Mouse (Mus musculus): ENCODE results near the gene Dis3l.
"Not testable (repeated sequence)": the region's sequence is repeated elsewhere in the genome, so short reads cannot be mapped to it uniquely, and the experiment has no call there.

Gene Dis3l

GRCm38 (mm10) chr9:64316986-64317385 is 24.1 kb downstream of the Dis3l start:
- DNase-seq (ENCODE audit: low read depth) = no peak

- no peak for DNase-seq (ENCODE audit: low read depth)
These were observed 26.4 kb downstream of the Dis3l start for GRCm38 (mm10) chr9:64314696-64315095.

- DNase-seq (ENCODE audit: low read depth) = peak; percentile 28
These were observed 29.0 kb downstream of the Dis3l start for GRCm38 (mm10) chr9:64312128-64312527.

- peak; percentile 13 for DNase-seq (ENCODE audit: low read depth)
These were observed 29.9 kb downstream of the Dis3l start for GRCm38 (mm10) chr9:64310996-64311785.

- peak; percentile 82 for DNase-seq (ENCODE audit: low read depth)
These were observed 34.4 kb downstream of the Dis3l start for GRCm38 (mm10) chr9:64306476-64307312.

- not testable (repeated sequence) for DNase-seq (ENCODE audit: low read depth)
These were observed 38.0 kb downstream of the Dis3l start for GRCm38 (mm10) chr9:64303086-64303485.

GRCm38 (mm10) chr9:64282404-64282987 is 58.6 kb downstream of the Dis3l start:
- DNase-seq (ENCODE audit: low read depth) = peak; percentile 84

- DNase-seq (ENCODE audit: low read depth) = no peak
These were observed 59.3 kb downstream of the Dis3l start for GRCm38 (mm10) chr9:64281781-64282178.

GRCm38 (mm10) chr9:64281105-64281780 is 59.8 kb downstream of the Dis3l start, which contains the start of gene Tipin:
Tipin (plus strand) TSS chr9:64281581.
- DNase-seq (ENCODE audit: low read depth) = peak; percentile 95

GRCm38 (mm10) chr9:64278665-64279310 is 62.3 kb downstream of the Dis3l start:
- DNase-seq (ENCODE audit: low read depth) = peak; percentile 70

GRCm38 (mm10) chr9:64277706-64278105 is 63.4 kb downstream of the Dis3l start:
- peak; percentile 89 for DNase-seq (ENCODE audit: low read depth)

GRCm38 (mm10) chr9:64274919-64275318 is 66.2 kb downstream of the Dis3l start:
- DNase-seq (ENCODE audit: low read depth) = peak; percentile 59

GRCm38 (mm10) chr9:64274291-64274690 is 66.8 kb downstream of the Dis3l start:
- no peak for DNase-seq (ENCODE audit: low read depth)

GRCm38 (mm10) chr9:64273757-64274156 is 67.3 kb downstream of the Dis3l start:
- DNase-seq (ENCODE audit: low read depth) = no peak

- DNase-seq (ENCODE audit: low read depth) = peak; percentile 82
These were observed 68.5 kb downstream of the Dis3l start for GRCm38 (mm10) chr9:64272611-64273010.

GRCm38 (mm10) chr9:64271249-64271648 is 69.8 kb downstream of the Dis3l start:
- DNase-seq (ENCODE audit: low read depth) = no peak

GRCm38 (mm10) chr9:64268836-64269235 is 72.3 kb downstream of the Dis3l start:
- DNase-seq (ENCODE audit: low read depth) = not testable (repeated sequence)

- DNase-seq (ENCODE audit: low read depth) = no peak
These were observed 72.9 kb downstream of the Dis3l start for GRCm38 (mm10) chr9:64268196-64268595.

GRCm38 (mm10) chr9:64267231-64267630 is 73.9 kb downstream of the Dis3l start:
- no peak for DNase-seq (ENCODE audit: low read depth)

GRCm38 (mm10) chr9:64264813-64265212 is 76.3 kb downstream of the Dis3l start:
- no peak for DNase-seq (ENCODE audit: low read depth)

GRCm38 (mm10) chr9:64261023-64261422 is 80.1 kb downstream of the Dis3l start:
- no peak for DNase-seq (ENCODE audit: low read depth)
